Mouse (Mus musculus): ENCODE measurements around the gene Vmn1r94.
"Not testable (repeated sequence)": the region's sequence is repeated elsewhere in the genome, so short reads cannot be mapped to it uniquely, and the experiment has no call there.

The Vmn1r94 gene

DNA sequence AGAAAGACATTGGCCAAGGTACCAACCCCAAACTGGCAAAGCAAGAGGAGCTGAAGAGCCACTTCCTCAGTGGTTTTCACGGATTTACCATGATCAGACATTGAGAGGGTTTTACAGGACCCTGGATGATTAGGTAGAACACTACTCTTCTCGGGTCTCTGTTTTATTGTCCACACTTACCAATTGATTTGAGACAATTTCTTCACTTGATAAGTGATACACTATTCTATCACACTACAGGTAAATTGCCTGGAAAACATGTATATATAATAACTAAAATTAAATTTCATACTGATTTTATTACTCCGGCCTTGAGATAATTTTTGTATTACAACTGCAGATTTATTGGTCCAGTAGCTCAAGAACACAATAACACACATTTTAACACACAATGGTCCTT, at the start of gene Vmn1r94:
Vmn1r94 (minus strand) TSS at position 101 of the 400 bp plus-strand sequence.
- not testable (repeated sequence) for DNase-seq (ENCODE audit: low read depth, low spot score)

DNA sequence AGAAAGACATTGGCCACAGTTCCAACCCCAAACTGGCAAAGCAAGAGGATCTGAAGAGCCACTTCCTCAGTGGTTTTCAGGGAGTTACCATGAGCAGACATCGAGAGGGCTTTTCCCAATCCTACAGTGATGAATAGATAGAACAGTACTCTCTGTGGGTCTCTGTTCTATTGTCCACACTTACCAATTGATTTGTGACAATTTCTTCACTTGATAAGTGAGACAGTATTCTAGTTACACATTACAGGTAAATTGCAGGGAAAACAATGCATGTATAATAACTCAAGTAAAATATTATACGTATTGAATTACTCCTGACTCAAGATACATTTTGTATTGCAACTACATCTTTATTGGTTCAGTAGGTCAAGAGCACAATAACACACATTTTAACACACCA, 37.3 kb upstream of the Vmn1r94 start, which contains the start of gene Gm6164:
Gm6164 (minus strand) TSS at position 101 of the 400 bp plus-strand sequence.
- not testable (repeated sequence) for DNase-seq (ENCODE audit: low read depth, low spot score)

DNA sequence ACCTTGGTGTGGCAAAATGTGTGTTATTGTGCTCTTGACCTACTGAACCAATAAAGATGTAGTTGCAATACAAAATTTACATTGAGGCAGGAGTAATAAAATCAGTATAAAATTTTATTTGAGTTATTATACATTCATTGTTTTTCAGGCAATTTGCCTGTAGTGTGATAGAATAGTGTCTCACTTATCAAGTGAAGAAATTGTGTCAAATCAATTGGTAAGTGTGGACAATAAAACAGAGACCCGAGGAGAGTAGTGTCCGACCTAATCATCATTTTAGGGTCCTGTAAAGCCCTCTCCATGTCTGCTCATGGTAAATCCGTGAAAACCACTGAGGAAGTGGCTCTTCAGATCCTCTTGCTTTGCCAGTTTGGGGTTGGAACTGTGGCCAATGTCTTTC, 25.2 kb upstream of the Vmn1r94 start, which contains the start of gene Vmn1r95:
Vmn1r95 (plus strand) TSS at position 301 of the 400 bp plus-strand sequence.
- DNase-seq (ENCODE audit: low read depth, low spot score), result not testable (repeated sequence)

DNA sequence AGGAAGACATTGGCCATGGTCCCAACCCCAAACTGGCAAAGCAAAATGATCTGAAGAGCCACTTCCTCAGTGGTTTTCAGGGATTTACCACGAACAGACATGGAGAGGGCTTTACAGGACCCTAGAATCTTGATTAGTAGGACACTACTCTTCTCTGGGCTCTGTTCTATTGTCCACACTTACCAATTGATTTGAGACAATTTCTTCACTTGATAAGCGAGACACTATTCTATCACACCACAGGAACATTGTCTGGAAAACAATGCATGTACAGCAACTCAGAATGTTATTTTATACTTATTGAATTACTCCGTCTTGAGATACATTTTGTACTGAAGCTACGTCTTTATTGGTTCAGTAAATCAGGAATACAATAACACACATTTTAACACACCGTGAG, 29.2 kb downstream of the Vmn1r94 start, which contains the start of gene Vmn1r93:
Vmn1r93 (minus strand) TSS at position 101 of the 400 bp plus-strand sequence.
- not testable (repeated sequence) for DNase-seq (ENCODE audit: low read depth, low spot score)

DNA sequence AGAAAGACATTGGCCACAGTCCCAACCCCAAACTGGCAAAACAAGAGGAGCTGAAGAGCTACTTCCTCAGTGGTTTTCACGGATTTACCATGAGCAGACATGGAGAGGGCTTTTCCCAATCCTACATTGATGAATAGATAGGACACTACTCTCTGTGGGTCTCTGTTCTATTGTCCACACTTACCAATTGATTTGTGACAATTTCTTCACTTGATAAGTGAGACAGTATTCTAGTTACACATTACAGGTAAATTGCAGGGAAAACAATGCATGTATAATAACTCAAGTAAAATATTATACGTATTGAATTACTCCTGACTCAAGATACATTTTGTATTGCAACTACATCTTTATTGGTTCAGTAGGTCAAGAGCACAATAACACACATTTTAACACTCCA, 45.7 kb downstream of the Vmn1r94 start, which contains the start of gene Gm16442:
Gm16442 (minus strand) TSS at position 101 of the 400 bp plus-strand sequence.
- DNase-seq (ENCODE audit: low read depth, low spot score), result not testable (repeated sequence)
